Mouse (Mus musculus): Measurements from ENCODE around the gene Fam83g. TPM values are rescaled to one million over a fixed set of nuclear protein-coding genes. Genes with fewer than 3 reads are reported as not detected.

Fam83g gene
- polyA plus RNA-seq, 1 experiment from 2014 or later, result 2.8 TPM

- ATAC-seq (replicated peaks; ENCODE audit: low FRiP score), result no peak
- Histone ChIP-seq H3K9ac (no peak overlapping the region), H3K4me2 (no peak overlapping the region), H3K27me3 (no peaks in the 10 kb centered on the region), H3K9me3 (replicated peaks) (no peaks in the 10 kb centered on the region), H3K4me3 (replicated peaks) (no peak overlapping the region), H3K27ac (no peak overlapping the region), H3K36me3 (peaks cover 93% of the 10 kb centered on the region), H3K4me1 (no peaks in the 10 kb centered on the region)
- 79% methylated on average over 3 of the region's 3 CpGs for WGBS
Measured at GRCm38 (mm10) chr11:61743768-61744167, 59.9 kb downstream of the Fam83g start.

GRCm38 (mm10) chr11:61744460-61744859, 60.6 kb downstream of the Fam83g start:
- H3K4me2 ChIP-seq, result no peak overlapping the region
- H3K27me3 ChIP-seq, result no peaks in the 10 kb centered on the region
- WGBS, result 71% methylated on average over 3 of the region's 3 CpGs
- H3K36me3 ChIP-seq, result peaks cover 93% of the 10 kb centered on the region
- H3K4me3 ChIP-seq (replicated peaks), result no peak overlapping the region
- H3K27ac ChIP-seq, result no peak overlapping the region
- no peaks in the 10 kb centered on the region for H3K4me1 ChIP-seq
- no peak for ATAC-seq (replicated peaks; ENCODE audit: low FRiP score)
- no peak overlapping the region for H3K9ac ChIP-seq
- H3K9me3 ChIP-seq (replicated peaks), result no peaks in the 10 kb centered on the region

- H3K27ac ChIP-seq, result no peak overlapping the region
- peaks cover 93% of the 10 kb centered on the region for H3K36me3 ChIP-seq
- no peaks in the 10 kb centered on the region for H3K27me3 ChIP-seq
- H3K9me3 ChIP-seq (replicated peaks), result no peaks in the 10 kb centered on the region
- H3K4me1 ChIP-seq, result no peaks in the 10 kb centered on the region
- WGBS, result 85% methylated on average over 9 of the region's 9 CpGs
- ATAC-seq (replicated peaks; ENCODE audit: low FRiP score), result no peak
- no peak overlapping the region for H3K4me3 ChIP-seq (replicated peaks)
- H3K4me2 ChIP-seq, result no peak overlapping the region
- H3K9ac ChIP-seq, result no peak overlapping the region
Measured at GRCm38 (mm10) chr11:61745781-61746180, 61.9 kb downstream of the Fam83g start.

- no peak for ATAC-seq (replicated peaks; ENCODE audit: low FRiP score)
Measured at GRCm38 (mm10) chr11:61747161-61747560, 63.3 kb downstream of the Fam83g start.

GRCm38 (mm10) chr11:61751612-61752011, 67.7 kb downstream of the Fam83g start:
- Histone ChIP-seq H3K4me3 (replicated peaks) (no peak overlapping the region), H3K9me3 (replicated peaks) (no peaks in the 10 kb centered on the region), H3K4me1 (no peaks in the 10 kb centered on the region), H3K9ac (no peak overlapping the region), H3K36me3 (peaks cover 92% of the 10 kb centered on the region), H3K27me3 (no peaks in the 10 kb centered on the region), H3K4me2 (no peak overlapping the region), H3K27ac (no peak overlapping the region)
- 82% methylated on average over 5 of the region's 5 CpGs for WGBS
- no peak for ATAC-seq (replicated peaks; ENCODE audit: low FRiP score)

More at GRCm38 (mm10) chr11:61747161-61747560, 63.3 kb downstream of the Fam83g start:
- Histone ChIP-seq H3K4me2 (no peak overlapping the region), H3K4me1 (no peaks in the 10 kb centered on the region), H3K9ac (no peak overlapping the region), H3K36me3 (peaks cover 93% of the 10 kb centered on the region), H3K4me3 (replicated peaks) (no peak overlapping the region), H3K27me3 (no peaks in the 10 kb centered on the region), H3K9me3 (replicated peaks) (no peaks in the 10 kb centered on the region), H3K27ac (no peak overlapping the region)
- WGBS, result 70% methylated on average over 3 of the region's 3 CpGs

- peaks cover 50% of the 10 kb centered on the region for H3K36me3 ChIP-seq
- no peak for ATAC-seq (replicated peaks; ENCODE audit: low FRiP score)
- no peaks in the 10 kb centered on the region for H3K27me3 ChIP-seq
- H3K9ac ChIP-seq, result no peak overlapping the region
- peaks cover 8% of the 10 kb centered on the region for H3K4me1 ChIP-seq
- no peaks in the 10 kb centered on the region for H3K9me3 ChIP-seq (replicated peaks)
- no peak overlapping the region for H3K27ac ChIP-seq
- no peak overlapping the region for H3K4me3 ChIP-seq (replicated peaks)
- H3K4me2 ChIP-seq, result no peak overlapping the region
- 79% methylated on average over 2 of the region's 2 CpGs for WGBS
Measured at GRCm38 (mm10) chr11:61757151-61757550, 73.3 kb downstream of the Fam83g start.

Other genes with a start within 250 kb of the Fam83g start
- gene Rnf112, start 230.0 kb upstream of the Fam83g start, polyA plus RNA-seq (2015; fragmentation: Nextera tagmentation; extraction: Ambion mirVana), result 0.30 and 1.1 TPM in 2 replicates
- 141 and 161 TPM in 2 replicates for gene Mfap4, start 198.7 kb upstream of the Fam83g start, polyA plus RNA-seq (2015; fragmentation: Nextera tagmentation; extraction: Ambion mirVana)
- 54.1 and 63.6 TPM in 2 replicates for gene Mapk7, start 189.7 kb upstream of the Fam83g start, polyA plus RNA-seq (2015; fragmentation: Nextera tagmentation; extraction: Ambion mirVana)
- 42.6 and 45.2 TPM in 2 replicates for gene B9d1, start 178.9 kb upstream of the Fam83g start, polyA plus RNA-seq (2015; fragmentation: Nextera tagmentation; extraction: Ambion mirVana)
- gene Epn2, start 104.4 kb upstream of the Fam83g start, polyA plus RNA-seq (2015; fragmentation: Nextera tagmentation; extraction: Ambion mirVana), result 22.1 and 25.5 TPM in 2 replicates
- gene Grap, start 30.8 kb upstream of the Fam83g start, polyA plus RNA-seq (2015; fragmentation: Nextera tagmentation; extraction: Ambion mirVana), result 12.9 and 13.0 TPM in 2 replicates
- 0.45 TPM in 2 replicates for gene Slc5a10, start 36.7 kb downstream of the Fam83g start, polyA plus RNA-seq (2015; fragmentation: Nextera tagmentation; extraction: Ambion mirVana)
- 33.6 and 33.7 TPM in 2 replicates for gene Prpsap2, start 78.0 kb downstream of the Fam83g start, polyA plus RNA-seq (2015; fragmentation: Nextera tagmentation; extraction: Ambion mirVana)
- gene Ulk2, start 171.0 kb downstream of the Fam83g start, polyA plus RNA-seq (2015; fragmentation: Nextera tagmentation; extraction: Ambion mirVana), result 10.6 and 12.4 TPM in 2 replicates
- gene Akap10, start 246.2 kb downstream of the Fam83g start, polyA plus RNA-seq (2015; fragmentation: Nextera tagmentation; extraction: Ambion mirVana), result 19.1 and 19.2 TPM in 2 replicates